Mouse (Mus musculus): ENCODE measurements around the gene Trim16. TPM values are rescaled to one million over a fixed set of nuclear protein-coding genes. Genes with fewer than 3 reads are reported as not detected.

Gene Trim16
- polyA plus RNA-seq, 1 experiment from 2014 or later = 2.7 TPM

DNA sequence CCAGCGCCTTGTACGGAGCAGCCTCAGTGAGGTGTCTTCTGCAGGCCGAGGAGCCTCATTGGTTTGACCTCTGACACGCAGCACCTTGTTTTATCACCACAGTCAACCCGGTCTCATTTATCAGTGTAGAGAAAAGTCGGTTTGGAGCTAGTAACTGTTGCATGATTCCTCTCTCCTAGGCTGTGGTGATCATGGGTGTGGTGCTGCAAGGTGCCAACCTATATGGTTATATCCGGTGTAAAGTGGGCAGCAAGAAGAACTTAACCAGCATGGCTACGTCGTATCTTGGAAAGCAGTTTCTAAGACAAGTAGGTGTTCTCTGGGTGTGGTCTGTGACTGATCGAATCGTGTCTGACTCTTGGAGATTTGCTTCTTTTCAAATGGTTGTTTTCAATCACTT lies 71.7 kb downstream of the Trim16 start:
- Histone ChIP-seq H3K27ac (ENCODE audit: low read depth, low read length) (no peak overlapping the region), H3K9ac (ENCODE audit: low read length) (no peak overlapping the region), H3K36me3 (ENCODE audit: control insufficient read depth, insufficient read depth, low read length) (peaks cover 49% of the 10 kb centered on the region), H3K4me2 (ENCODE audit: low read length) (no peak overlapping the region), H3K27me3 (replicated peaks; ENCODE audit: control insufficient read depth, insufficient read depth, low read length) (no peaks in the 10 kb centered on the region), H3K9me3 (replicated peaks; ENCODE audit: control insufficient read depth, low read length) (no peaks in the 10 kb centered on the region), H3K4me3 (ENCODE audit: low read depth, low read length) (no peak overlapping the region), H3K4me1 (ENCODE audit: control insufficient read depth, insufficient read depth, low read length) (no peaks in the 10 kb centered on the region)
- DNase-seq (ENCODE audit: low spot score) = no peak
- 93% methylated on average over 11 of the region's 11 CpGs for WGBS
- ATAC-seq = no peak

Other genes starting within 250 kb of the Trim16 start
- gene Trpv2, start 245.7 kb upstream of the Trim16 start, polyA plus RNA-seq (2014; fragmentation: Nextera tagmentation; extraction: Ambion mirVana) = 13.2 and 17.0 TPM in 2 replicates
- gene Lrrc75a, start 171.7 kb upstream of the Trim16 start, polyA plus RNA-seq (2014; fragmentation: Nextera tagmentation; extraction: Ambion mirVana) = 9.6 and 9.9 TPM in 2 replicates
- gene Mmgt2, start 171.6 kb upstream of the Trim16 start, polyA plus RNA-seq (2014; fragmentation: Nextera tagmentation; extraction: Ambion mirVana) = 27.4 and 29.7 TPM in 2 replicates
- gene Zfp287, start 88.3 kb upstream of the Trim16 start, polyA plus RNA-seq (2014; fragmentation: Nextera tagmentation; extraction: Ambion mirVana) = 15.3 and 20.8 TPM in 2 replicates
- gene Gm10428, start 67.1 kb upstream of the Trim16 start, polyA plus RNA-seq (2014; fragmentation: Nextera tagmentation; extraction: Ambion mirVana) = not detected in 2 replicates
- 33.6 and 37.5 TPM in 2 replicates for gene Zfp286, start 30.8 kb upstream of the Trim16 start, polyA plus RNA-seq (2014; fragmentation: Nextera tagmentation; extraction: Ambion mirVana)
- gene Fbxw10, start 26.8 kb downstream of the Trim16 start, polyA plus RNA-seq (2014; fragmentation: Nextera tagmentation; extraction: Ambion mirVana) = 0.20 and 0.21 TPM in 2 replicates
- 55.7 and 61.1 TPM in 2 replicates for gene Tvp23b, start 59.2 kb downstream of the Trim16 start, polyA plus RNA-seq (2014; fragmentation: Nextera tagmentation; extraction: Ambion mirVana)
- gene Cdrt4, start 131.0 kb downstream of the Trim16 start, polyA plus RNA-seq (2014; fragmentation: Nextera tagmentation; extraction: Ambion mirVana) = not detected in 2 replicates
- gene Tekt3, start 241.4 kb downstream of the Trim16 start, polyA plus RNA-seq (2014; fragmentation: Nextera tagmentation; extraction: Ambion mirVana) = not detected in 2 replicates

All from forebrain, embryonic 14.5 days (tissue).